Mouse (Mus musculus): ENCODE measurements around the gene Rnf214. TPM values are rescaled to one million over a fixed set of nuclear protein-coding genes. Genes with fewer than 3 reads are reported as not detected.

Gene Rnf214
- polyA plus RNA-seq, 1 experiment from 2014 or later: 109 TPM

- DNase-seq (ENCODE audit: low spot score): no peak
Observed at GRCm38 (mm10) chr9:45843780-45844179, 62.9 kb downstream of the Rnf214 start.

DNA sequence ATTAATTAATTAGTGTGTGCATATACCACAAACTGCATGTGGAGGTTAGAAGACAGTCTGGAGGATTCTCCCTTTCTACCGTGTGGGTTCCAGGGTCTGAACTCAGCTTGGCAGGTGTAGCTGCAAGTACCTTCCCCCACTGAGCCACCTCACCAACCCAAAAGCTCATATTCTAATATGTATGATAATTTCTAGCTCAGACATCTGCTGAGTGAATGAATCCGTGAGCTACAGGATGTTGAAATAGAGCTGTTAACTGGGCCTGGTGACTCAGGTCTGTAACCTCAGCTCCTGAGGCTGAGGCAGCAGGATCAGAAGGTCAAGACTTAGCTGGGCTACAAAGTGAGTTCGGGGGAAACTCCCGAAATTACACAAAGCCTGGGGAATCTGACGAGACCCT is 63.7 kb downstream of the Rnf214 start:
- Histone ChIP-seq H3K4me1 (replicated peaks; ENCODE audit: control insufficient read depth, insufficient read depth, low read length) (peaks cover 36% of the 10 kb centered on the region), H3K9ac (no peak overlapping the region), H3K4me3 (replicated peaks; ENCODE audit: low read length) (no peak overlapping the region), H3K27me3 (ENCODE audit: control insufficient read depth, insufficient read depth, low read length) (no peaks in the 10 kb centered on the region), H3K36me3 (replicated peaks; ENCODE audit: control insufficient read depth, insufficient read depth) (no peaks in the 10 kb centered on the region), H3K9me3 (ENCODE audit: control insufficient read depth, low read length) (no peaks in the 10 kb centered on the region), H3K27ac (no peak overlapping the region), H3K4me2 (replicated peaks) (no peak overlapping the region)
- DNase-seq (ENCODE audit: low spot score) (no peak), ATAC-seq (ENCODE audit: low FRiP score) (no peak)
- 81% methylated on average over 5 of the region's 5 CpGs for WGBS

More at GRCm38 (mm10) chr9:45843780-45844179, 62.9 kb downstream of the Rnf214 start:
- Histone ChIP-seq H3K36me3 (replicated peaks; ENCODE audit: control insufficient read depth, insufficient read depth) (no peaks in the 10 kb centered on the region), H3K9me3 (ENCODE audit: control insufficient read depth, low read length) (no peaks in the 10 kb centered on the region), H3K27ac (no peak overlapping the region), H3K4me3 (replicated peaks; ENCODE audit: low read length) (no peak overlapping the region), H3K27me3 (ENCODE audit: control insufficient read depth, insufficient read depth, low read length) (no peaks in the 10 kb centered on the region), H3K4me2 (replicated peaks) (no peak overlapping the region), H3K4me1 (replicated peaks; ENCODE audit: control insufficient read depth, insufficient read depth, low read length) (peaks cover 36% of the 10 kb centered on the region), H3K9ac (no peak overlapping the region)
- ATAC-seq (ENCODE audit: low FRiP score): no peak
- 90% methylated on average over 1 of the region's 1 CpGs for WGBS

DNA sequence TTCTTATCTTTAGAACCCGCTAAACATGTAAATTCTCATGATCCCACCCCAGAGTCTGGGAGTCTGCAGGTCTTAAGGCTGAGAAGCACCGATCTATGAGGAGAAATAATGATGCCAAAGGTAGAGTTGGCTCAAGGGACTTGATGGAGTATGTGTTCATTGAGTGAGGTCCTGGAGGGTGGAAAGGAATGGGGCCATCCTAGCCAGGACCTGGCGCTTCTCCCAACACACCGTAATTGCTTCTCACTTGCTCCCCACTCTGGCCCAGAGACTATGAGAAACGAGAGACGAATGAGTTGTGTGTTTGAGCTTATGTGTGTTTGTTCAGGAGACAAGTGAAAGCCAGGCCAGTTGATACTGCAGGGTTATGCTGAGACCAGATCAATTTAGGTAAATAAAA is 65.3 kb downstream of the Rnf214 start:
- no peaks in the 10 kb centered on the region for H3K36me3 ChIP-seq (replicated peaks; ENCODE audit: control insufficient read depth, insufficient read depth)
- H3K9me3 ChIP-seq (ENCODE audit: control insufficient read depth, low read length): no peaks in the 10 kb centered on the region
- no peak overlapping the region for H3K27ac ChIP-seq
- peaks cover 36% of the 10 kb centered on the region for H3K4me1 ChIP-seq (replicated peaks; ENCODE audit: control insufficient read depth, insufficient read depth, low read length)
- peak overlapping the region; percentile 91 for H3K4me2 ChIP-seq (replicated peaks)
- no peaks in the 10 kb centered on the region for H3K27me3 ChIP-seq (ENCODE audit: control insufficient read depth, insufficient read depth, low read length)
- DNase-seq (ENCODE audit: low spot score) (no peak), ATAC-seq (ENCODE audit: low FRiP score) (no peak)
- WGBS: 86% methylated on average over 6 of the region's 6 CpGs
- peak overlapping the region; percentile 13; the same call in 1 of the 2 replicates for H3K4me3 ChIP-seq (replicated peaks; ENCODE audit: low read length)
- no peak overlapping the region for H3K9ac ChIP-seq

- no peaks in the 10 kb centered on the region for H3K36me3 ChIP-seq (replicated peaks; ENCODE audit: control insufficient read depth, insufficient read depth)
- no peaks in the 10 kb centered on the region for H3K9me3 ChIP-seq (ENCODE audit: control insufficient read depth, low read length)
- H3K27ac ChIP-seq: no peak overlapping the region
- peak overlapping the region; percentile 91 for H3K4me2 ChIP-seq (replicated peaks)
- peaks cover 36% of the 10 kb centered on the region for H3K4me1 ChIP-seq (replicated peaks; ENCODE audit: control insufficient read depth, insufficient read depth, low read length)
- H3K9ac ChIP-seq: peak overlapping the region; percentile 91
- DNase-seq (ENCODE audit: low spot score) (no peak), ATAC-seq (ENCODE audit: low FRiP score) (no peak)
- no peaks in the 10 kb centered on the region for H3K27me3 ChIP-seq (ENCODE audit: control insufficient read depth, insufficient read depth, low read length)
- 68% methylated on average over 5 of the region's 5 CpGs for WGBS
- H3K4me3 ChIP-seq (replicated peaks; ENCODE audit: low read length): peak overlapping the region; percentile 69
Observed at GRCm38 (mm10) chr9:45840331-45840730, 66.4 kb downstream of the Rnf214 start.

- ATAC-seq (ENCODE audit: low FRiP score) (no peak), DNase-seq (ENCODE audit: low spot score) (no peak)
- Histone ChIP-seq H3K4me2 (replicated peaks) (peak overlapping the region; percentile 91), H3K9ac (peak overlapping the region; percentile 91), H3K4me3 (replicated peaks; ENCODE audit: low read length) (peak overlapping the region; percentile 69), H3K9me3 (ENCODE audit: control insufficient read depth, low read length) (no peaks in the 10 kb centered on the region), H3K27me3 (ENCODE audit: control insufficient read depth, insufficient read depth, low read length) (no peaks in the 10 kb centered on the region), H3K27ac (no peak overlapping the region), H3K36me3 (replicated peaks; ENCODE audit: control insufficient read depth, insufficient read depth) (no peaks in the 10 kb centered on the region), H3K4me1 (replicated peaks; ENCODE audit: control insufficient read depth, insufficient read depth, low read length) (peaks cover 36% of the 10 kb centered on the region)
- 80% methylated on average over 7 of the region's 7 CpGs for WGBS
Observed at GRCm38 (mm10) chr9:45839982-45840300, 66.8 kb downstream of the Rnf214 start.

DNA sequence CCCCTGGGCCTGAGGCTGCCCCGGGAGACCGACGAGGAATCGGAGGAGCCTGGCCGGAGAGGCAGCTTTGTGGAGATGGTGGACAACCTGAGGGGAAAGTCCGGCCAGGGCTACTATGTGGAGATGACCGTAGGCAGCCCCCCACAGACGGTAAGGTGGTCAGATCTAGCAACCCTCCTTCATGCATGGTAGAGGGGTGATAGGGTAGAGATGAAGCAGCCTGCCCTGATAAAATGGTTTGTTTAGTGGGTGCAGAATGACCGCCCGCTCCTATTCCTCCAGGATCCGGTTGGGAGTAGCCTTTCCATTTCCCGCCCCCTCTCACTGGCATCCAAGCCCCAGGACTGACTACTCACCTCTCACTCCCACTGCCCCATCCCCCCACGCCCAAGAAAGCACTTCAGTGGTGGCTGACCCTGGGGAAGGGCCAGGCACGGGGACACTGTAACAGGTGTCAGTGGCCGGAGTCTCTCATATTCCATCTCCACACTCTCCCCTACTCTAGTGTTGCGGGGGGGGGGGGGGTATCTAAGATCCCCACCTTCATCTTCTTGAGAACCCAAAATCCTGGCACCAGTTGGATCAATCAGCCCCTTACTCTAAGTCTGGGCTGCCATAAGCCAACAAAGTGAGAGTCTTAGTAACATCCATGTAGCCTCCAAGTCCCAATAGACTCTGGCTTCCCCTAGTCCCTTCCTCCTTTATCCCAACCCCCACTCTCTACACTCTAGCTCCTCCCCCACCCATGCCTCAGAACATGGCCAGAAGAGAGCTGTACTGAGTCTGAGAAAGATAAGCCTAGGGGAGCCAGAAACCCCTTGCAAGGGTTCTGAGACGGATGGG is 67.4 kb downstream of the Rnf214 start:
- H3K27ac ChIP-seq: 0 out of 2 replicates have a peak overlapping the region, but pooled peaks have one; percentile 83

DNA sequence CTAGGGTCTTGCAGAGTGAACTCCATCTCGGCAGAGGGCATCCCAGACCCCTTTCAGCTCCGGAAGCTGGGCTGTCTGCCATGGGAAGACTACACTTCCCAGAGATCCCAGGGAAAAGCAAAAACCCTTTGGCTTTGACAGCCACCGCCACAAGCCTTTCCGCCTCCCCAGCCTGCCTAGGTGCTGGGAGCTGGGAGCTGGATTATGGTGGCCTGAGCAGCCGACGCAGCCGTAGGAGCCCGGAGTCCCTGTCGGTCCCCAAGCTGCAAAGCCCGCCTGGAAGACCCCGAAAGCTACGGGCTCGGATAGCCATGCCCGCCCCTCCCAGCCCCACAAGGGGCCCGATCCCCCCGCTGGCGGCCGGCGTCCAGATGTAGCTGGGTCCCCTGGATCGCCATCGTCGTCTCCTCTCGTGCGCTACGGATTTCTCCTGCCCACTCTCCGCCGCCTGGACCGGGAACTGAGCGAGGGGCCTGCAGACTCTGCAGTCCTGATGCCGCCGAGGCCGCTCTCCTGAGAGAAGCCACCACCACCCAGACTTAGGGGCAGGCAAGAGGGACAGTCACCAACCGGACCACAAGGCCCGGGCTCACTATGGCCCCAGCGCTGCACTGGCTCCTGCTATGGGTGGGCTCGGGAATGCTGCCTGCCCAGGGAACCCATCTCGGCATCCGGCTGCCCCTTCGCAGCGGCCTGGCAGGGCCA is 68.1 kb downstream of the Rnf214 start, which contains the start of gene Bace1:
Bace1 (plus strand) TSS at position 147 of the 705 bp plus-strand sequence.
- no peaks in the 10 kb centered on the region for H3K27me3 ChIP-seq (ENCODE audit: control insufficient read depth, insufficient read depth, low read length)
- H3K9me3 ChIP-seq (ENCODE audit: control insufficient read depth, low read length): no peaks in the 10 kb centered on the region
- no peaks in the 10 kb centered on the region for H3K36me3 ChIP-seq (replicated peaks; ENCODE audit: control insufficient read depth, insufficient read depth)
- H3K27ac ChIP-seq: peak within 1 kb of the TSS; percentile 83
- H3K4me2 ChIP-seq (replicated peaks): peak within 1 kb of the TSS; percentile 91
- H3K4me1 ChIP-seq (replicated peaks; ENCODE audit: control insufficient read depth, insufficient read depth, low read length): peaks cover 36% of the 10 kb centered on the region
- under 1% methylated on average over 35 of the region's 40 CpGs for WGBS
- DNase-seq (ENCODE audit: low spot score): peak; percentile 89
- peak within 1 kb of the TSS; percentile 69 for H3K4me3 ChIP-seq (replicated peaks; ENCODE audit: low read length)
- ATAC-seq (ENCODE audit: low FRiP score): peak; percentile 88
- peak within 1 kb of the TSS; percentile 91 for H3K9ac ChIP-seq

More for the DNA sequence above, 67.4 kb downstream of the Rnf214 start:
- no peaks in the 10 kb centered on the region for H3K36me3 ChIP-seq (replicated peaks; ENCODE audit: control insufficient read depth, insufficient read depth)
- no peaks in the 10 kb centered on the region for H3K27me3 ChIP-seq (ENCODE audit: control insufficient read depth, insufficient read depth, low read length)
- H3K4me2 ChIP-seq (replicated peaks): peak overlapping the region; percentile 91
- peak overlapping the region; percentile 69 for H3K4me3 ChIP-seq (replicated peaks; ENCODE audit: low read length)
- DNase-seq (ENCODE audit: low spot score) (no peak), ATAC-seq (ENCODE audit: low FRiP score) (peak; percentile 1; the same call in 1 of the 2 replicates)
- no peaks in the 10 kb centered on the region for H3K9me3 ChIP-seq (ENCODE audit: control insufficient read depth, low read length)
- peaks cover 36% of the 10 kb centered on the region for H3K4me1 ChIP-seq (replicated peaks; ENCODE audit: control insufficient read depth, insufficient read depth, low read length)
- 15% methylated on average over 17 of the region's 17 CpGs for whole genome bisulfite sequencing
- peak overlapping the region; percentile 91 for H3K9ac ChIP-seq

- Histone ChIP-seq H3K4me3 (replicated peaks; ENCODE audit: low read length) (peak overlapping the region; percentile 69), H3K36me3 (replicated peaks; ENCODE audit: control insufficient read depth, insufficient read depth) (no peaks in the 10 kb centered on the region), H3K9ac (no peak overlapping the region), H3K9me3 (ENCODE audit: control insufficient read depth, low read length) (no peaks in the 10 kb centered on the region), H3K4me2 (replicated peaks) (peak overlapping the region; percentile 91), H3K27ac (peak overlapping the region; percentile 83), H3K27me3 (ENCODE audit: control insufficient read depth, insufficient read depth, low read length) (no peaks in the 10 kb centered on the region), H3K4me1 (replicated peaks; ENCODE audit: control insufficient read depth, insufficient read depth, low read length) (peaks cover 36% of the 10 kb centered on the region)
- ATAC-seq (ENCODE audit: low FRiP score) (no peak; the same call in 1 of the 2 replicates), DNase-seq (ENCODE audit: low spot score) (no peak)
- 18% methylated on average over 4 of the region's 4 CpGs for WGBS
Observed at GRCm38 (mm10) chr9:45838069-45838433, 68.7 kb downstream of the Rnf214 start.

DNA sequence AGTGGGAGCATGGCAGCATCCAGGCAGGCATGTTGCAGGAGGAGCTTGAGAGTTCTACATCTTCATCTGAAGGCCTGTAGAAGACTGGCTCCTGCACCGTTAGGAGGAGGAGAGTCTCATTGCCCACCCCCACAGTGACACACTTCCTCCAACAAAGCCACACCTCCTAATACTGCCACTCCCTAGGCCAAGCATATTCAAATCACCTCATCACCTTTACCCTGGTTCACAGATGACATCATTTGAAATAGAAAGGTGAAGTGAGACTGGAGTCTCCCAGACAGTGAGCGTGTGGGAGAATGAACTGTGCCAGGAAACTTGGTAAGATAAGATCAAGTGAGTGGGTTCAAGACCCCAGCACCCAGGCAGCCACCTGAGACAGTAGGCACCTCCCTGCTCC is 73.2 kb downstream of the Rnf214 start:
- H3K27ac ChIP-seq: no peak overlapping the region
- DNase-seq (ENCODE audit: low spot score) (no peak), ATAC-seq (ENCODE audit: low FRiP score) (no peak)
- H3K4me2 ChIP-seq (replicated peaks): no peak overlapping the region
- H3K9me3 ChIP-seq (ENCODE audit: control insufficient read depth, low read length): no peaks in the 10 kb centered on the region
- H3K4me1 ChIP-seq (replicated peaks; ENCODE audit: control insufficient read depth, insufficient read depth, low read length): no peaks in the 10 kb centered on the region
- no peak overlapping the region for H3K4me3 ChIP-seq (replicated peaks; ENCODE audit: low read length)
- no peaks in the 10 kb centered on the region for H3K36me3 ChIP-seq (replicated peaks; ENCODE audit: control insufficient read depth, insufficient read depth)
- WGBS: 88% methylated on average over 2 of the region's 2 CpGs
- H3K27me3 ChIP-seq (ENCODE audit: control insufficient read depth, insufficient read depth, low read length): no peaks in the 10 kb centered on the region
- no peak overlapping the region for H3K9ac ChIP-seq
